Mouse (Mus musculus): Measurements from ENCODE around the gene Glra3. TPM values are rescaled to one million over a fixed set of nuclear protein-coding genes. Genes with fewer than 3 reads are reported as not detected.

The Glra3 gene
- total and polyA plus RNA-seq, 2 experiments from 2014 or later = 2.5 to 11.6 TPM

GRCm38 (mm10) chr8:56150697-56151096 lies 210.4 kb downstream of the Glra3 start:
- ATAC-seq (ENCODE audit: low FRiP score) (no peak), DNase-seq (ENCODE audit: low spot score) (no peak)
- Histone ChIP-seq H3K4me1 (ENCODE audit: insufficient read depth, low read length) (no peaks in the 10 kb centered on the region), H3K4me2 (ENCODE audit: low read depth, low read length, poor library complexity, severe bottlenecking) (no peak overlapping the region), H3K4me3 (ENCODE audit: low read depth, low read length) (no peak overlapping the region), H3K9ac (replicated peaks; ENCODE audit: low read length, poor library complexity, severe bottlenecking) (no peak overlapping the region), H3K27me3 (ENCODE audit: insufficient read depth, low read length) (no peaks in the 10 kb centered on the region), H3K27ac (ENCODE audit: low read depth, low read length) (no peak overlapping the region), H3K9me3 (ENCODE audit: low read length) (no peaks in the 10 kb centered on the region), H3K36me3 (ENCODE audit: insufficient read depth, low read length) (no peaks in the 10 kb centered on the region)
- WGBS = 47% methylated on average over 1 of the region's 1 CpGs
- TF ChIP-seq CTCF (IDR thresholded peaks at IDR 0.05) = no peak

- no peak for ATAC-seq (ENCODE audit: low FRiP score)
- DNase-seq (ENCODE audit: low spot score) = no peak
- Histone ChIP-seq H3K4me1 (ENCODE audit: insufficient read depth, low read length) (no peaks in the 10 kb centered on the region), H3K9me3 (ENCODE audit: low read length) (no peaks in the 10 kb centered on the region), H3K4me2 (ENCODE audit: low read depth, low read length, poor library complexity, severe bottlenecking) (no peak overlapping the region), H3K27ac (ENCODE audit: low read depth, low read length) (no peak overlapping the region), H3K36me3 (ENCODE audit: insufficient read depth, low read length) (no peaks in the 10 kb centered on the region), H3K9ac (replicated peaks; ENCODE audit: low read length, poor library complexity, severe bottlenecking) (no peak overlapping the region), H3K27me3 (ENCODE audit: insufficient read depth, low read length) (no peaks in the 10 kb centered on the region), H3K4me3 (ENCODE audit: low read depth, low read length) (no peak overlapping the region)
- TF ChIP-seq CTCF (IDR thresholded peaks at IDR 0.05) = no peak
- WGBS = 64% methylated on average over 5 of the region's 5 CpGs
Observed at GRCm38 (mm10) chr8:56151574-56151973, 211.3 kb downstream of the Glra3 start.

GRCm38 (mm10) chr8:56158966-56159365 lies 218.7 kb downstream of the Glra3 start:
- H3K9ac ChIP-seq (replicated peaks; ENCODE audit: low read length, poor library complexity, severe bottlenecking) = no peak overlapping the region
- no peaks in the 10 kb centered on the region for H3K27me3 ChIP-seq (ENCODE audit: insufficient read depth, low read length)
- H3K9me3 ChIP-seq (ENCODE audit: low read length) = no peaks in the 10 kb centered on the region
- ATAC-seq (ENCODE audit: low FRiP score) (no peak), DNase-seq (ENCODE audit: low spot score) (no peak)
- no peak for TF ChIP-seq CTCF (IDR thresholded peaks at IDR 0.05)
- H3K36me3 ChIP-seq (ENCODE audit: insufficient read depth, low read length) = no peaks in the 10 kb centered on the region
- H3K27ac ChIP-seq (ENCODE audit: low read depth, low read length) = no peak overlapping the region
- H3K4me2 ChIP-seq (ENCODE audit: low read depth, low read length, poor library complexity, severe bottlenecking) = no peak overlapping the region
- H3K4me1 ChIP-seq (ENCODE audit: insufficient read depth, low read length) = no peaks in the 10 kb centered on the region
- 27% methylated on average over 2 of the region's 2 CpGs for WGBS
- H3K4me3 ChIP-seq (ENCODE audit: low read depth, low read length) = no peak overlapping the region

Other genes with a start within 250 kb of the Glra3 start
- gene Adam29, start 33.5 kb upstream of the Glra3 start, total RNA-seq (2014; rRNA removed) = not detected in 2 replicates
- gene Adam29, start 33.5 kb upstream of the Glra3 start, polyA plus RNA-seq (2015; fragmentation: Nextera tagmentation; extraction: Ambion mirVana) = not detected in 2 replicates